Mouse (Mus musculus): ENCODE measurements at regions not wholly inside any gene's neighbourhood (a gene's known extent, or its start where the extent isn't known, plus 50 kb on each side); places are given as distances from the start of the nearest gene placed in this dataset.

- ATAC-seq (ENCODE audit: low TSS enrichment): no peak
These were observed 501.5 kb downstream of the Tusc1 start for GRCm38 (mm10) chr4:92833835-92834234.

- ATAC-seq (ENCODE audit: low TSS enrichment): no peak
These were observed 504.1 kb downstream of the Tusc1 start for GRCm38 (mm10) chr4:92831181-92831715.

GRCm38 (mm10) chr4:92827831-92828230 lies 507.5 kb downstream of the Tusc1 start:
- no peak for ATAC-seq (ENCODE audit: low TSS enrichment)

- ATAC-seq (ENCODE audit: low TSS enrichment): no peak
These were observed 507.9 kb downstream of the Tusc1 start for GRCm38 (mm10) chr4:92827405-92827804.

GRCm38 (mm10) chr4:92826981-92827380 lies 508.3 kb downstream of the Tusc1 start:
- ATAC-seq (ENCODE audit: low TSS enrichment): no peak

GRCm38 (mm10) chr4:92788157-92788556 lies 547.2 kb downstream of the Tusc1 start:
- no peak for ATAC-seq (ENCODE audit: low TSS enrichment)

- ATAC-seq (ENCODE audit: low TSS enrichment): no peak
These were observed 557.2 kb downstream of the Tusc1 start for GRCm38 (mm10) chr4:92778076-92778475.

GRCm38 (mm10) chr4:92748070-92748469 lies 556.5 kb upstream of the Gm12666 start:
- 0 out of 2 replicates have a peak, but pooled peaks have one; percentile 57 for ATAC-seq (ENCODE audit: low TSS enrichment)

- ATAC-seq (ENCODE audit: low TSS enrichment): no peak
These were observed 554.7 kb upstream of the Gm12666 start for GRCm38 (mm10) chr4:92746233-92746632.

GRCm38 (mm10) chr4:92702755-92703154 lies 511.2 kb upstream of the Gm12666 start:
- ATAC-seq (ENCODE audit: low TSS enrichment): no peak
